Mouse (Mus musculus): ENCODE measurements at regions not wholly inside any gene's neighbourhood (a gene's known extent, or its start where the extent isn't known, plus 50 kb on each side); places are given as distances from the start of the nearest gene placed in this dataset.
"Not testable (repeated sequence)": the region's sequence is repeated elsewhere in the genome, so short reads cannot be mapped to it uniquely, and the experiment has no call there.

DNA sequence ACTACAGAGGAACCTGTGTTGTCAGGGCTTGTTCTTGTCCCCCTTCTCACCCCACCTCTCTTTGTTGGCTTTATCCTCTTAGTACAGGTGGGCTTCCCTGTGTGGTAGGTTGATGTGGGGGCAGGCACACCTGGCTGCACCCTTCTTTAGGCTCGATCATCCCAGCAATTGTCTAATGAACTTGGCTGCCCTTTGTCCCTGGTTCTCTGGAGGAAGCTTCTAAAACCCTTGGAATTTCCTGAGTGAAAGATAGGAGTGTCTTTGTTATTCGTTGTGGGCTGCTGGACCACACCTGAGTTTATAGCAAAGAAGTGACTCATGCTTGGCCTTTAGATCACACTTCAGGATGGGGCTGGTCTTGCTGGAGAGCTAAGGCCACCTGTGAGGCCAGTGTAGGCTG is 148.3 kb upstream of the Unc93a2 start:
- 39% methylated on average over 2 of the region's 2 CpGs for WGBS
- H3K4me1 ChIP-seq = 0 out of 2 replicates have a peak, but pooled peaks cover 7% of the 10 kb centered on the region
- no peaks in the 10 kb centered on the region for H3K9me3 ChIP-seq
- ATAC-seq (ENCODE audit: borderline replicate concordance, extremely low read depth, low FRiP score, low TSS enrichment) = no peak
- H3K9ac ChIP-seq = no peak overlapping the region
- H3K4me3 ChIP-seq = no peak overlapping the region
- no peak overlapping the region for H3K4me2 ChIP-seq
- no peaks in the 10 kb centered on the region for H3K27me3 ChIP-seq
- no peaks in the 10 kb centered on the region for H3K36me3 ChIP-seq
- no peak overlapping the region for H3K27ac ChIP-seq

DNA sequence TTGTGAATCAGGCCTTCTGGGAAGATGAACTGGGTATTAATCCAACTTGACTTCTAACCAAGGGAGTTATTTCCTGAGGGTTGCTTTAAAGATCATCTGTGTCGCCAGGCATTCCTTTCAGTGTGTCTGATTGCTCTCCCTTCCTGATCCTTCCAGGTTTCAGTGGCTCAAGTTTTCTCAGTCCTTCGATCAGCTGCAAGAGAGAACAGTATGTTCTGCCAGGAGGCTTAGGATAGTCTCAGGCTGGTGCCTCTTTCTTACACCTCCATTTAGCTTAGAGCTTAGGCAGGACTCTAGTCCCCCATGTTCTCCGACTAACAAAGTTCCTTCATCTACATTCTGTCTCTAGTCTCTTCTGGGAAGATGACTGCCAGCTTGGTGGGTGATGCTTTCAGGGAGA is 147.4 kb upstream of the Unc93a2 start:
- 0 out of 2 replicates have a peak, but pooled peaks cover 4% of the 10 kb centered on the region for H3K4me1 ChIP-seq
- no peak overlapping the region for H3K27ac ChIP-seq
- ATAC-seq (ENCODE audit: borderline replicate concordance, extremely low read depth, low FRiP score, low TSS enrichment) = no peak
- no peak overlapping the region for H3K4me2 ChIP-seq
- no peaks in the 10 kb centered on the region for H3K9me3 ChIP-seq
- H3K27me3 ChIP-seq = no peaks in the 10 kb centered on the region
- no peak overlapping the region for H3K4me3 ChIP-seq
- 78% methylated on average over 3 of the region's 3 CpGs for WGBS
- H3K36me3 ChIP-seq = no peaks in the 10 kb centered on the region
- H3K9ac ChIP-seq = no peak overlapping the region

DNA sequence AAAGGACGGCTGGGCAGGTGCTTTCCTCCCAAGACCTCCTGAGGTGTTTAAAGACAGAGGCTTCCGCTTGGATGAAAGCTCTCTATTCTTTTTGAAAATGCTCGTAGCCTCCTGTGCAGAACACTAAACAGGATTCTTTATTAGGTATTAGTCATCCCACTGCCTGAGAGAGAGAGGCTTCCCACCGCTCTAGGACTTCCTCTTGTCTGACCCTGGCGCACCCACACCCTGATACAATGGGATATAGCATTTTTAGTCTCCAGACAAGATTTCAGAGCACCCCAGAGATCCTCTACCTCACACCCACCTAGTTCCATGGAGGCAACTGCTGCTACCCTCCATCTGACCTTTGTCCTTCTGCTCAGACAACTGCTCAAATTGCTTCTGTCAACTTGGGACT is 144.0 kb upstream of the Unc93a2 start:
- Histone ChIP-seq H3K27ac (no peak overlapping the region), H3K9ac (no peak overlapping the region), H3K36me3 (no peaks in the 10 kb centered on the region), H3K4me1 (no peaks in the 10 kb centered on the region), H3K4me3 (no peak overlapping the region), H3K27me3 (no peaks in the 10 kb centered on the region), H3K4me2 (no peak overlapping the region), H3K9me3 (no peaks in the 10 kb centered on the region)
- whole genome bisulfite sequencing = 58% methylated on average over 5 of the region's 5 CpGs
- ATAC-seq (ENCODE audit: borderline replicate concordance, extremely low read depth, low FRiP score, low TSS enrichment) = no peak

DNA sequence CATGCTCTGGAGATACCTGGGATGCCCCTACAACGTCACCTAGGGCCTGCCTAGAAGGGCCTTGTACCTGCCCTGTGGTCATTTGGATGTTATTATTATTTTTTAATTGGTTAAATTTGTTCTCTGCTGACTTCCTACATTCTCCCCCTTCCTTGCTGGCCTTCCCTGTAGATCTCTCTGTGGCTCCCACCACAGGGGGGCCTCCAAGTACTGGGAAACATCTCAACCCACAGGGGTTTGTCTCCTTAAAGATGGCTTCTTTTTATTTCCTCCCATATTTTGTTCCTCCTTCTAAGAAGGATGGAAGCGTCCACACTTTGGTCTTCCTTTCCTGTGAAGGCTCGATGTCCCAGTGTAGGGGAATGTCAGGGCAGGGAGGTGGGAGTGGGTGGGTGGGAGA is 142.4 kb upstream of the Unc93a2 start:
- no peaks in the 10 kb centered on the region for H3K36me3 ChIP-seq
- H3K9ac ChIP-seq = no peak overlapping the region
- H3K27ac ChIP-seq = no peak overlapping the region
- H3K4me3 ChIP-seq = no peak overlapping the region
- H3K27me3 ChIP-seq = no peaks in the 10 kb centered on the region
- H3K4me1 ChIP-seq = no peaks in the 10 kb centered on the region
- WGBS = 59% methylated on average over 3 of the region's 3 CpGs
- no peak overlapping the region for H3K4me2 ChIP-seq
- no peak for ATAC-seq (ENCODE audit: borderline replicate concordance, extremely low read depth, low FRiP score, low TSS enrichment)
- H3K9me3 ChIP-seq = no peaks in the 10 kb centered on the region

DNA sequence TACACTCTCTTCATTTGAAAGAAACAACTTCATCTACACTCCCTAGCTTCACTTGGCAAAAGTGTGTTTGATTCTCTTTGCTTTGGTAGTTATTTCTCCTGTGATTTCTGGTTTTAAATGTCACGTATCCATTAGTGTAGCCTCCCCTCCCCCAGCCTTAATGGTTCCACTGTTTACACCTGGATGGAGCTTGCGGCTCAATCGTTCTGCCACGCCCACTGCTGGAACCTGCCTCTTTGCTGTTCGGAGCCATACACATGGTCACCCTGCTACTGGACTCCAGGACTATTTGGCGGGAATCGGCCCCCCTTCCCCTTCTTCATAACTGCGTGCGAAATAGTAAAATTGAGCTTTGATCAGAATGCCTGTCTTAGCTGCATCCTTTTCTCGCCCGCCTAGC is 139.2 kb upstream of the Unc93a2 start:
- not testable (repeated sequence) for H3K36me3 ChIP-seq; H3K27me3 ChIP-seq; H3K27ac ChIP-seq; H3K9me3 ChIP-seq; ATAC-seq (ENCODE audit: borderline replicate concordance, extremely low read depth, low FRiP score, low TSS enrichment); H3K4me1 ChIP-seq; H3K4me3 ChIP-seq; H3K4me2 ChIP-seq; H3K9ac ChIP-seq
- WGBS = 87% methylated on average over 11 of the region's 11 CpGs

DNA sequence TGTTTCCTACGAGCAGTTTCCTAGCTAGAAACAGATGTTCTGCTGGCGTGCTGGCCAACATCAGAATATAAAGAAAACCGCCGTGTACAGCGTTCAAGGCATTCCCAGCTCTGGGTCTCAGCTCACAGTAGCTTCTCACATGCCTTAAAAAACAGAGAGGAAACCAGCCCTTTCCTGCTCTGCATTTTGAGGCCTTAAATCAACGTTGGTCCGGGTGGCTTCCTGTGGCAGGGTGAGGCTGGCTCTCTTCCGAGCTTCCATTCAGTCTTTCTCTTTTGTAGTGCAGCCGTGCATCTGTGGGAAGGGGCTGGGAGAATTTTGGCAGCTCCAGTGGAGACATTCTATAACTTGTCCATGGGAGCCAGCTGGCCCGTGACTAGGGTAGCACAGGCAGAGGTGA is 135.9 kb upstream of the Unc93a2 start:
- Histone ChIP-seq H3K27ac (peak overlapping the region; percentile 51), H3K4me1 (peaks cover 5% of the 10 kb centered on the region), H3K27me3 (no peaks in the 10 kb centered on the region), H3K4me2 (peak overlapping the region; percentile 24; the same call in 1 of the 2 replicates), H3K9ac (no peak overlapping the region), H3K36me3 (no peaks in the 10 kb centered on the region), H3K9me3 (no peaks in the 10 kb centered on the region), H3K4me3 (no peak overlapping the region)
- WGBS = 52% methylated on average over 10 of the region's 10 CpGs
- no peak for ATAC-seq (ENCODE audit: borderline replicate concordance, extremely low read depth, low FRiP score, low TSS enrichment)
